Mouse (Mus musculus): ENCODE measurements at regions not wholly inside any gene's neighbourhood (a gene's known extent, or its start where the extent isn't known, plus 50 kb on each side); places are given as distances from the start of the nearest gene placed in this dataset.

- no peak for DNase-seq (ENCODE audit: low read depth in 2 of 2, low spot score in 2 of 2)
These were observed 83.5 kb upstream of the Spin1 start for GRCm38 (mm10) chr13:51016956-51017703.

DNA sequence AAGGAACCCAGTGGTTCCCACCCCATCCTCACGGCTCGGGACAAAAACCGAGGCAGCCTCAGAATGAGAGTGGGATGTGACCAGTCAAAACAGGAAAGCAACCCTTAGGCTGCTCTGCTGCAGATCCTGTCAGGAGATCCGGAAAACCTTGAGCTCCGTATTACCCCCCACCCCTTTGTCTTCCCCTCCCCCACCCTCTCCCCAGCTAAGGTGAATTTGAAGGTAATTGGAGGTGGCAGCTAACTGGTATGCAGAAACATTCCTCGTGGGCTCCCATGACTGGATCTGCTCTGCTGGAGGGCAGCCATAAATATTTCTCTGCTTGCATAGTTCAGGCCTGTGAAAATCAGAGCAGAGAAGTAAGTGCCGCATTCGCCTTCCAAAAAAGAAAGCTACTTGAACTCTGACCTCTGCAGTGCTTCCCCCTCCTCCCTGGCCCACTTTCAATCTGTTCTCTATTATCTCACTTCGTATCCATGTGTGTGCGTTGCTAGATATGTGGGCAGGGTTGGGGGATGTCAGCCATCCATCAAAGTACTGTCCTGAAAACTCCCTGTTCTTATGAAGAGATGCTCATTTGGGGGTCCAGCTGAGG is 82.9 kb upstream of the Spin1 start:
- no peak for DNase-seq (ENCODE audit: low read depth in 2 of 2, low spot score in 2 of 2)

GRCm38 (mm10) chr13:51018366-51018765 is 82.3 kb upstream of the Spin1 start:
- no peak for DNase-seq (ENCODE audit: low read depth in 2 of 2, low spot score in 2 of 2)

DNA sequence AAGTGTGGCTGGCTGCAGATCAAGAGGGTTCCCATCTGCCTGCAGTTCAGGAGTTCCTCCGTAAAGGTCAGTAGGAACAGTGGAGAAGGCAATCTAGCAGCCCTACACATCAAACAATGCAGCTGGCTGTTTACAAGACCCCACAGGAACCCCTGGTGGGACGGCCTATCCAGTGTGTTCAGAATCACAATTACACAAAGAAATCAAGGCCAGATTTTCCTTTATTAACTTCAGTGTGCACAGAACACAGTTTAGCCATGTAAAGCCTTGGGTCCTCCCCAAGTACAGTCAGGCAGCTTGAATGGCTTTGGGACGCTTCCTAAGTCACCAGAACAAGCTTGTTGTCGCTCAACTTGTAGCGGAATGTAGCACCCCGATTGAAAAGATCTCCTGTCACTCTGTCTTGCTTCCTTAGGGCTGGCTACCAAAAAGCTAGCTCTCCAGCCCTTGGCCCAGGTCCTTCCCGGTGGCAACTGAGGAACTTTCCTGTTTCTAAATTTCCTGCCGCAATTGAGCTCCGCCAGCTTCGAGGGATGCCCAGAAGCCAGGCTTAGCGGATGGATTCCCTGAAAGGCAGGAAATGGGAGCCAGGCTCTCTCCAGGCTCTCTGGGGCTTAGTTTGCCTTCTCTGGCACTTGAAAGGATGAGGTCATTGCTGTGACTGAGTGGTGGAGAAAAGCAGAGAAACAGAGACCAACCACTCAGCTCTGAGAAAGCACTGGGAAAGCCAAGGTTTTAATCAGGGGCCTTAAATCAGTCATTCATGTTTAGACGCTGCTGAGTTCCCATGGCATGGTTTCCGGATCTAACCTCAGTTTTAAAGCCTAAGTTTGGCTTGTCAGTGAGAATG is 78.1 kb upstream of the Spin1 start:
- DNase-seq (ENCODE audit: low read depth in 2 of 2, low spot score in 2 of 2) = no peak

DNA sequence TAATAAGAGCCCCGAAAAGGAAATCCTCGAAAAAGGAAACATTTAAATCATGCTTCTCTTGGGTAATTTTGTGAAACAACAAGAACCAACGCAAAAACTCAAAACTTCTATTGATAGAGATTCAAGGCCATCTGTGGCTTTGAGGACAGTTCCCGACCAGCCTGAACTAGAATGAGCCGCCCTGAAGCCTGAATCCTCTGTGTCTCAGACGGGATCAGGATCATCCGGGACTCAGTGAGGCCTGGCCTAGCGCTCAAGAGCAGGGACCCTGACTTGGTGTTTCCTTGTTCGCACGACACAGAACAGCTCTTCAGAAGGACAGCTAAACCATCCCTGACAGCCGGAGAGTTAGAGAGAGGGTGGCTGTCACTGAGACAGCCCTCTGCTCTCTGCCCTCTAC is 77.4 kb upstream of the Spin1 start:
- no peak for DNase-seq (ENCODE audit: low read depth in 2 of 2, low spot score in 2 of 2)

GRCm38 (mm10) chr13:51026311-51026918 is 74.3 kb upstream of the Spin1 start:
- DNase-seq (ENCODE audit: low read depth in 2 of 2, low spot score in 2 of 2) = no peak

DNA sequence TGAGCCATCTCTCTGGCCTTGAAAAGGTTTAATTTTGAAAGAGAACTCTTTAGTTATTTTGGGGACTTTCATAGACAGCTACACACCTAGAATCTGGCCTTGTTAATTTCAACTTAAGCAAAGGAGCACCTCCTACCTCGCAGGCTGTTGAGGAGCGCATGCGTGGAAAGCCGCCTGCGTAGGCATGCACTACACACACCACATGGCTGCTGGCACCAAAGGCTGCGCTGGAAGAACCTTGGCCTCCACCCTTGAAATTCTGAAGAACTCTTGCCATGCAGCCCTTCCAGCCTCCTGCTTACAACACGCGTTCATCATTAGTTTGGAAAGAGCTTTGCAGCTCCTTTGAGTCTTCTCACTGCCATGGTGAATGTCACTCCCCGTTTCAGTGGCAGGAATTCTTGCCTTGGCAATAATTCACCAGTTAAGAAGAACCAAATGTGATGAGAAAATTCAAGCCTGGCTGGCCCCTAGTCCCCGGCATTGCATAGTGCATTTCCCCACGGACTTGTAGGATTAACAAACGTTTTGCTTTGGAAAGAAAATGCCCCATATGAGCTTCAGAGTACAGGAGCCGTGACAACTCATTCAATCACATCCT is 62.7 kb upstream of the Spin1 start:
- DNase-seq (ENCODE audit: low read depth in 2 of 2, low spot score in 2 of 2) = no peak

DNA sequence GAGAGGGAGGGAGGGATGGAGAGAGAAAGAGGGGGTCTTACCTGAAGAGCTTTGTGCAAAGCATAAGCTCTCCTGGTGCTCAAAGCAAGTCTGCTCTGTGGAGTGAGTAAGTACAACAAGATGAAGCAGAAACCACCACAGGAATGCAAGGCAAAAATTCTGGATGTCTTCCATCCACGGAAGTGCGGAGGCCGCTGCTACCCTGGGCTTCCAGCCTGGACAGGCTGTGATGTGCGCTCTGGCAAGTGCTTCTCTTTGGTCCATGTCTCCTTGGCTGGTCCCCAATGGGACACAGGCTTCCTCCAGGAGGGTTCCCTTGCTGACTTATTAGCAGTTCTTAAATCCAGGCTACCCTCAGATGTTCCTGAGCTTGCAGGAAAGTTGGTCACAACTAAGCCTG is 61.7 kb upstream of the Spin1 start:
- DNase-seq (ENCODE audit: low read depth in 2 of 2, low spot score in 2 of 2) = no peak

GRCm38 (mm10) chr13:51041121-51041520 is 59.6 kb upstream of the Spin1 start:
- DNase-seq (ENCODE audit: low read depth in 2 of 2, low spot score in 2 of 2) = no peak

- DNase-seq (ENCODE audit: low read depth in 2 of 2, low spot score in 2 of 2) = no peak
These were observed 57.7 kb upstream of the Spin1 start for GRCm38 (mm10) chr13:51042881-51043402.
